ENCODE assay signal across 7 mouse cellular contexts in genomic region chr12:73708920-73709319, GRCm38 (mm10).
DNase-seq lines count a peak whose midpoint lies in the region; ATAC-seq and TF ChIP-seq lines count a peak whose summit lies in the region.

No protein-coding gene starts in this region.

- peak; percentile 51; the same call in 1 of the 2 replicates for TF ChIP-seq CTCF in testis, adult 2 months (IDR thresholded peaks at IDR 0.05; ENCODE audit: control insufficient read depth, insufficient read depth, insufficient replicate concordance, low read depth, low read length)

- H3K27ac ChIP-seq in embryonic facial prominence, embryonic 12.5 days, result no peak overlapping the region
- H3K27ac ChIP-seq in limb, embryonic 14.5 days (replicated peaks; ENCODE audit: low read depth, low read length), result no peak overlapping the region
- H3K27ac ChIP-seq in testis, adult 2 months (ENCODE audit: control insufficient read depth, insufficient read depth, low read depth, low read length), result no peak overlapping the region

- H3K27me3 ChIP-seq in embryonic facial prominence, embryonic 12.5 days, result peaks cover 3% of the 10 kb centered on the region; the same call in 1 of the 2 replicates
- no peaks in the 10 kb centered on the region for H3K27me3 ChIP-seq in limb, embryonic 14.5 days (ENCODE audit: control insufficient read depth, insufficient read depth, low read length)
- no peaks in the 10 kb centered on the region for H3K27me3 ChIP-seq in testis, adult 2 months (ENCODE audit: control insufficient read depth, insufficient read depth, low read length)

- no peaks in the 10 kb centered on the region for H3K9me3 ChIP-seq in embryonic facial prominence, embryonic 12.5 days
- H3K9me3 ChIP-seq in limb, embryonic 14.5 days (ENCODE audit: control insufficient read depth, low read length), result no peaks in the 10 kb centered on the region

- H3K4me3 ChIP-seq in embryonic facial prominence, embryonic 12.5 days, result no peak overlapping the region
- no peak overlapping the region for H3K4me3 ChIP-seq in limb, embryonic 14.5 days (replicated peaks; ENCODE audit: low read length)
- no peak overlapping the region for H3K4me3 ChIP-seq in testis, adult 2 months (ENCODE audit: control insufficient read depth, low read depth, low read length)

- no peak for TF ChIP-seq POLR2A in limb, embryonic 14.5 days (IDR thresholded peaks at IDR 0.05; ENCODE audit: borderline replicate concordance, extremely low read depth, insufficient read depth, insufficient read length)
- no peak for TF ChIP-seq POLR2A in testis, adult 2 months (IDR thresholded peaks at IDR 0.05; ENCODE audit: control insufficient read depth, low read depth, low read length)

- 25% methylated on average over 8 of the region's 8 CpGs for WGBS in embryonic facial prominence, embryonic 12.5 days
- WGBS in limb, embryonic 14.5 days, result 13% methylated on average over 8 of the region's 8 CpGs

- ATAC-seq in embryonic facial prominence, embryonic 12.5 days (ENCODE audit: insufficient number of reproducible peaks, insufficient read depth, low FRiP score, low TSS enrichment), result 0 out of 2 replicates have a peak, but pooled peaks have one; percentile 47
- peak; percentile 85; the same call in 1 of the 2 replicates for ATAC-seq in limb, embryonic 14.5 days (ENCODE audit: low FRiP score, low read depth)

- no peak overlapping the region for H3K9ac ChIP-seq in embryonic facial prominence, embryonic 12.5 days
- H3K9ac ChIP-seq in limb, embryonic 14.5 days (ENCODE audit: low read depth, low read length, severe bottlenecking), result no peak overlapping the region

- H3K4me2 ChIP-seq in embryonic facial prominence, embryonic 12.5 days (replicated peaks), result no peak overlapping the region
- no peak overlapping the region for H3K4me2 ChIP-seq in limb, embryonic 14.5 days (replicated peaks; ENCODE audit: low read depth, low read length, severe bottlenecking)

- peak; percentile 78 to 82 for DNase-seq in adrenal gland, postnatal 36 days
- peak; percentile 55 to 74 for DNase-seq in heart, adult 9 months (ENCODE audit: low spot score in 2 of 2)
- peak; percentile 72 for DNase-seq in kidney, adult 9 months
- peak; percentile 77 for DNase-seq in limb, embryonic 14.5 days (ENCODE audit: low spot score)
- peak; percentile 45 for DNase-seq in neural tube, embryonic 10.5 days (ENCODE audit: extremely low spot score, low spot score)

- no peaks in the 10 kb centered on the region for H3K36me3 ChIP-seq in embryonic facial prominence, embryonic 12.5 days
- no peaks in the 10 kb centered on the region for H3K36me3 ChIP-seq in limb, embryonic 14.5 days (ENCODE audit: control insufficient read depth, insufficient read depth, low read length)
- no peaks in the 10 kb centered on the region for H3K36me3 ChIP-seq in testis, adult 2 months (ENCODE audit: control insufficient read depth, insufficient read depth, low read length)

- peaks cover 6% of the 10 kb centered on the region; the same call in 1 of the 2 replicates for H3K4me1 ChIP-seq in embryonic facial prominence, embryonic 12.5 days
- H3K4me1 ChIP-seq in limb, embryonic 14.5 days (ENCODE audit: control insufficient read depth, insufficient read depth, low read length), result peaks cover 8% of the 10 kb centered on the region
- no peaks in the 10 kb centered on the region for H3K4me1 ChIP-seq in testis, adult 2 months (ENCODE audit: control insufficient read depth, insufficient read depth, low read length)
